Mouse (Mus musculus) neural tube, embryonic 11.5 days (tissue): Measurements from ENCODE around the gene Pid1. TPM values are rescaled to one million over a fixed set of nuclear protein-coding genes. Genes with fewer than 3 reads are reported as not detected.

Source experiments
- ATAC-seq: fragments of 200-750 bp; cut with Nextera tagmentation; 2 replicates; pipeline ENCODE4 v1.8.0; 2017; ENCODE audit warnings: moderate number of reproducible peaks, mild to moderate bottlenecking, moderate TSS enrichment, moderate library complexity; ENCODE audit not compliant: insufficient read depth, low FRiP score, low TSS enrichment
- DNase-seq: peaks from one replicate; pipeline ENCODE4 v3.0.0-alpha.2; 2015; ENCODE audit warnings: low spot score
- H3K27ac ChIP-seq: fragments of 300-500 bp; sonication (generic); 2 replicates; pipeline ENCODE4 v1.5.1; 2014; ENCODE audit warnings: low read depth, mild to moderate bottlenecking, low read length
- H3K27me3 ChIP-seq: fragments of 300-500 bp; sonication (generic); 2 replicates; pipeline ENCODE4 v1.6.1; 2014; ENCODE audit warnings: mild to moderate bottlenecking, low read length, mixed read lengths; ENCODE audit not compliant: control insufficient read depth, insufficient read depth
- H3K36me3 ChIP-seq: fragments of 300-500 bp; sonication (generic); 2 replicates; pipeline ENCODE4 v1.6.1; 2014; ENCODE audit warnings: mild to moderate bottlenecking, low read length, moderate library complexity, mixed read lengths; ENCODE audit not compliant: control insufficient read depth, insufficient read depth
- H3K4me1 ChIP-seq: fragments of 300-500 bp; sonication (generic); 2 replicates; pipeline ENCODE4 v1.6.1; 2014; ENCODE audit warnings: low read length, mixed read lengths; ENCODE audit not compliant: control insufficient read depth, insufficient read depth
- H3K4me2 ChIP-seq: fragments of 300-500 bp; sonication (generic); 2 replicates; pipeline ENCODE4 v1.6.1; 2014; ENCODE audit warnings: low read depth, mild to moderate bottlenecking, moderate library complexity
- H3K4me3 ChIP-seq: fragments of 300-500 bp; sonication (generic); 2 replicates; pipeline ENCODE4 v1.5.1; 2014; ENCODE audit warnings: low read depth, low read length
- H3K9ac ChIP-seq: fragments of 300-500 bp; sonication (generic); 2 replicates; pipeline ENCODE4 v1.6.1; 2014; ENCODE audit warnings: mild to moderate bottlenecking, low read length
- H3K9me3 ChIP-seq: fragments of 300-500 bp; sonication (generic); 2 replicates; pipeline ENCODE4 v1.6.1; 2016; ENCODE audit warnings: low read length; ENCODE audit not compliant: control insufficient read depth
- WGBS: fragments of 180-500 bp; shearing (Covaris S2); extraction: QIAGEN DNeasy Blood & Tissue Kit; methylation state at CpG from one replicate; pipeline ENCODE4 v1.1.7; 2014; 5-methylcytosine and 5-hydroxymethylcytosine counted together
- polyA plus RNA-seq: library from polyadenylated mRNA; unstranded; fragments of >200 nt; fragmentation: Nextera tagmentation; extraction: Ambion mirVana; gene quantifications from 2 replicates; pipeline ENCODE4 v1.2.1, GENCODE M21; 2014

The Pid1 gene
- polyA plus RNA-seq, 1 experiment from 2014 or later = 58.4 TPM

GRCm38 (mm10) chr1:84271712-84272200, 92.2 kb downstream of the Pid1 start:
- H3K9ac ChIP-seq = no peak overlapping the region
- no peak overlapping the region for H3K4me2 ChIP-seq
- no peak overlapping the region for H3K27ac ChIP-seq
- no peak for DNase-seq
- no peak overlapping the region for H3K4me3 ChIP-seq
- H3K27me3 ChIP-seq = no peaks in the 10 kb centered on the region
- H3K9me3 ChIP-seq = no peaks in the 10 kb centered on the region; the same call in 1 of the 2 replicates
- 80% methylated on average over 2 of the region's 2 CpGs for WGBS
- ATAC-seq = no peak
- H3K4me1 ChIP-seq = no peaks in the 10 kb centered on the region
- H3K36me3 ChIP-seq = no peaks in the 10 kb centered on the region

GRCm38 (mm10) chr1:84257656-84258055, 106.3 kb downstream of the Pid1 start:
- H3K4me3 ChIP-seq = no peak overlapping the region
- H3K27me3 ChIP-seq = no peaks in the 10 kb centered on the region
- H3K9me3 ChIP-seq = no peaks in the 10 kb centered on the region
- DNase-seq (no peak), ATAC-seq (no peak)
- no peaks in the 10 kb centered on the region for H3K36me3 ChIP-seq
- H3K4me1 ChIP-seq = no peaks in the 10 kb centered on the region
- H3K4me2 ChIP-seq = no peak overlapping the region
- no peak overlapping the region for H3K27ac ChIP-seq
- H3K9ac ChIP-seq = no peak overlapping the region
- WGBS = 90% methylated on average over 2 of the region's 2 CpGs

- DNase-seq = no peak
- Histone ChIP-seq H3K4me2 (no peak overlapping the region), H3K27ac (no peak overlapping the region), H3K27me3 (no peaks in the 10 kb centered on the region), H3K4me1 (no peaks in the 10 kb centered on the region), H3K36me3 (no peaks in the 10 kb centered on the region), H3K9ac (no peak overlapping the region), H3K4me3 (no peak overlapping the region), H3K9me3 (no peaks in the 10 kb centered on the region)
- 77% methylated on average over 5 of the region's 5 CpGs for WGBS
- no peak for ATAC-seq
These were observed 109.6 kb downstream of the Pid1 start for GRCm38 (mm10) chr1:84254361-84254760.

DNA sequence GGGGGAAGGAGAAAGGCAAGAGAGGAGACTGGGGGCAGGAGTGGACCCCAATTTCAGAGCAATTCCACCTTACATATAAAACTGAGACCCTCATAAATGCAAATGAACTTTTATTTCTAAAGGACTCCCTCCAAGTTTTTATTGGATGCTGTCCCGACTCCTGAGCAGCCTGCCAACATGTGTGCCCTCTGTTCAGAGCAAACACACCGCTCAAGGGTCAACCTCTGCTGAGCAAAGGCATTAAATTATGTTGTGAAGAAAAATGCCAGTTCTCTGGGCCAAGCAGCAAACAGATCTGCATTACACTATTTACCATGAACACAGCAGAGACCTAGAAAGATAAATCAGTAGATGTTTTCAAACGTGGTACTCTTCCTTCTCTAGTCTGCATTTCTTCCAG, 110.1 kb downstream of the Pid1 start:
- DNase-seq = no peak
- Histone ChIP-seq H3K36me3 (no peaks in the 10 kb centered on the region), H3K4me3 (no peak overlapping the region), H3K4me1 (no peaks in the 10 kb centered on the region), H3K27ac (no peak overlapping the region), H3K9ac (no peak overlapping the region), H3K27me3 (no peaks in the 10 kb centered on the region), H3K9me3 (no peaks in the 10 kb centered on the region), H3K4me2 (no peak overlapping the region)
- WGBS = 27% methylated on average over 3 of the region's 3 CpGs
- ATAC-seq = no peak

DNA sequence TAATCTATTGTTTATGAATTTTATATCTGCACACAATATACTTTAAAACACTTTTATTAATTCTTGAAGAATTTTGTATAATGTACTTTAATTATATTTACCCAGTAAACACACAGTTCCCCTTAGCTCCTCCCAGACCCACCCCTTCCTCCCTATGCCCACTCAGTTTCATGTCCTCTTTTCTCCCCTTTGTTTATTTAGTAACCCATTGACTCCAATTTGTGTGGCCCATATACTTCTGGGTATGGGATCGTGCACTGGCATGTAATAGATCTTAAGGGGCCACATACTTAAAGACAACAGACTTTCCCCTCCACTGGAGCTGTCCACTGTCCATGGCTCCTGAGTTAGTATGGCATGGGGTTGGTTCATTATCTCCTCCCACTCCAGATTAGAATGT, 112.8 kb downstream of the Pid1 start:
- WGBS = 61% methylated on average over 1 of the region's 1 CpGs
- Histone ChIP-seq H3K4me1 (no peaks in the 10 kb centered on the region), H3K36me3 (no peaks in the 10 kb centered on the region), H3K4me2 (no peak overlapping the region), H3K9ac (no peak overlapping the region), H3K27me3 (no peaks in the 10 kb centered on the region), H3K9me3 (no peaks in the 10 kb centered on the region), H3K4me3 (no peak overlapping the region), H3K27ac (no peak overlapping the region)
- DNase-seq (no peak), ATAC-seq (no peak)

DNA sequence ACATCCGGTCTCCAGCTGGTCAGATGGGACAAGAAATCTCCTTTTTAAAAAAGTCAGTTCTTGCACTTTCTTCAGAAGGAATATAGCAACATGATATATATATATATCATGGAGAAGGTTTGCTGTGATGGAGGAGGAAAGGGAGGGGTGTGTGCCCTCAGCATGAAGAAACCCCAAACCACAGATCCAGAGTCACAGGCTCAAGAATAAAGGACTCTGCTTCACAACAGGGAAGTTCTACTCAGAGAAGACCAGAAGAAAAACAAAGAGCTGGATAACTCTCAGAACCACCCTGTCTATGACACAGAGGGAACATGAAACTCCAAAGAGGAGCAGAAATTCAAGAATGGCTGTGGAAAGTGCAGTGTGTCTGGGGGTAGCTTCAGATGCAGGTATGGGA, 113.2 kb downstream of the Pid1 start:
- Histone ChIP-seq H3K4me3 (no peak overlapping the region), H3K36me3 (no peaks in the 10 kb centered on the region), H3K9ac (no peak overlapping the region), H3K27ac (no peak overlapping the region), H3K4me2 (no peak overlapping the region), H3K27me3 (no peaks in the 10 kb centered on the region), H3K4me1 (no peaks in the 10 kb centered on the region), H3K9me3 (no peaks in the 10 kb centered on the region)
- WGBS = 81% methylated on average over 1 of the region's 1 CpGs
- no peak for ATAC-seq
- no peak for DNase-seq

GRCm38 (mm10) chr1:84249772-84250338, 114.1 kb downstream of the Pid1 start:
- WGBS = 87% methylated on average over 6 of the region's 6 CpGs
- no peak overlapping the region for H3K27ac ChIP-seq
- no peak overlapping the region for H3K4me2 ChIP-seq
- no peak overlapping the region for H3K4me3 ChIP-seq
- H3K9me3 ChIP-seq = no peaks in the 10 kb centered on the region
- ATAC-seq (no peak), DNase-seq (no peak)
- no peak overlapping the region for H3K9ac ChIP-seq
- H3K4me1 ChIP-seq = no peaks in the 10 kb centered on the region
- H3K36me3 ChIP-seq = no peaks in the 10 kb centered on the region
- no peaks in the 10 kb centered on the region for H3K27me3 ChIP-seq

DNA sequence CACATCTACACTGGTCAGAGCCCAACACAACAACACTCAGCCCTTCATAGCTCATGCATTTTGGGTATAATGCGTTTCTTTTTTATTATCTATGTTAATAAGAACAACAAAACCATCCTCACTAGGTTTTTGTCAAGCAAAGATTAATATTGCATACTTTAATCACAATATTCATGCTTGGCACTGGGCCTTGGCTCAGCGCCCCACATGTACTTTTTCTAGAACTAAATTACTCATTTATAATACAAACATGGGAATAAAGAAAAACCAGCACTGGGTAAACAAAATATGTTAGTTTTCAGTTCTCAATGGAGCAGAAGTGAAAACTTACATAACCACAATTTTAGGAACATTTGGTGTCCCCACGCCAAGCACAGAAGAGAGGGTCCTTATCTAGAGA, 116.9 kb downstream of the Pid1 start:
- Histone ChIP-seq H3K4me1 (no peaks in the 10 kb centered on the region), H3K9ac (no peak overlapping the region), H3K9me3 (no peaks in the 10 kb centered on the region), H3K4me2 (no peak overlapping the region), H3K4me3 (no peak overlapping the region), H3K36me3 (no peaks in the 10 kb centered on the region), H3K27me3 (no peaks in the 10 kb centered on the region), H3K27ac (no peak overlapping the region)
- 85% methylated on average over 3 of the region's 3 CpGs for WGBS
- no peak for ATAC-seq
- DNase-seq = no peak

- DNase-seq (no peak), ATAC-seq (no peak)
- no peaks in the 10 kb centered on the region for H3K27me3 ChIP-seq
- no peaks in the 10 kb centered on the region for H3K4me1 ChIP-seq
- no peak overlapping the region for H3K4me3 ChIP-seq
- 87% methylated on average over 4 of the region's 4 CpGs for WGBS
- no peak overlapping the region for H3K9ac ChIP-seq
- no peak overlapping the region for H3K27ac ChIP-seq
- H3K36me3 ChIP-seq = no peaks in the 10 kb centered on the region
- H3K9me3 ChIP-seq = no peaks in the 10 kb centered on the region
- H3K4me2 ChIP-seq = no peak overlapping the region
These were observed 122.7 kb downstream of the Pid1 start for GRCm38 (mm10) chr1:84241192-84241828.
